Mouse (Mus musculus) embryonic facial prominence, embryonic 15.5 days (tissue): ENCODE measurements at regions not wholly inside any gene's neighbourhood (a gene's known extent, or its start where the extent isn't known, plus 50 kb on each side); places are given as distances from the start of the nearest gene placed in this dataset.

Experiments
- ATAC-seq: fragments of 200-750 bp; cut with Nextera tagmentation; 2 replicates; pipeline ENCODE4 v1.8.0; 2017; ENCODE audit warnings: low read depth, moderate TSS enrichment; ENCODE audit not compliant: insufficient number of reproducible peaks, low FRiP score, low TSS enrichment
- H3K27ac ChIP-seq: fragments of 300-500 bp; sonication (generic); replicated peaks from 2 replicates; pipeline ENCODE4 v1.5.1; 2015; ENCODE audit warnings: mild to moderate bottlenecking, inconsistent platforms
- H3K27me3 ChIP-seq: fragments of 300-500 bp; sonication (generic); 2 replicates; pipeline ENCODE4 v1.6.1; 2015; ENCODE audit warnings: inconsistent platforms
- H3K36me3 ChIP-seq: fragments of 300-500 bp; sonication (generic); 2 replicates; pipeline ENCODE4 v1.6.1; 2015; ENCODE audit warnings: mild to moderate bottlenecking, inconsistent platforms
- H3K4me1 ChIP-seq: fragments of 300-500 bp; sonication (generic); 2 replicates; pipeline ENCODE4 v1.6.1; 2015; ENCODE audit warnings: inconsistent platforms
- H3K4me2 ChIP-seq: fragments of 300-500 bp; sonication (generic); replicated peaks from 2 replicates; pipeline ENCODE4 v1.6.1; 2015; ENCODE audit warnings: mild to moderate bottlenecking, inconsistent platforms
- H3K4me3 ChIP-seq: fragments of 300-500 bp; sonication (generic); replicated peaks from 2 replicates; pipeline ENCODE4 v1.5.1; 2015; ENCODE audit warnings: mild to moderate bottlenecking, inconsistent platforms
- H3K9ac ChIP-seq: fragments of 300-500 bp; sonication (generic); 2 replicates; pipeline ENCODE4 v1.6.1; 2015; ENCODE audit warnings: inconsistent platforms
- H3K9me3 ChIP-seq: fragments of 300-500 bp; sonication (generic); replicated peaks from 2 replicates; pipeline ENCODE4 v1.6.1; 2016; ENCODE audit warnings: inconsistent platforms
- WGBS: fragments of 180-500 bp; shearing (Covaris S2); methylation state at CpG from one replicate; pipeline ENCODE4 v1.1.7; 2015; 5-methylcytosine and 5-hydroxymethylcytosine counted together

DNA sequence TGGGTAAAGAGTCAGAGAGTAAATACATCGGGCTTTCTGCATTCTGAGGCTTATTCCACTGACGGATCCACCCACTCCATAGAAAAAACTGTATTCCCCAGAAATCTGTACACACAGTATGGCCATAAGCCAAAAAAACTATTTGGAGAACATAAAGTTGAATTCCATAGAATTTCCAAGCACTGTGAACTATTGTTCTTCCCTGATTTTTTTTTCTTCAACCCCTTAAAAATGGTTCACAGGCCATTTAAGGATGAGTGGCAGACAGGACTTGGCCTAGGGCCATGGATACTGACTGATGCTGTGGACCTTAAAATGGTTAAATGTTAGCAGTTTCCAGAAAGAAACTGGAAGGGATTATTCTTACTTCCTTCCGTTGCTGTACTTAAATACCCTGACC lies 247.0 kb downstream of the Sipa1l2 start:
- Histone ChIP-seq H3K4me1 (peaks cover 20% of the 10 kb centered on the region), H3K27ac (no peak overlapping the region), H3K9me3 (no peaks in the 10 kb centered on the region), H3K9ac (no peak overlapping the region), H3K4me3 (no peak overlapping the region), H3K4me2 (no peak overlapping the region), H3K36me3 (no peaks in the 10 kb centered on the region), H3K27me3 (no peaks in the 10 kb centered on the region)
- 49% methylated on average over 3 of the region's 3 CpGs for WGBS
- ATAC-seq = no peak

GRCm38 (mm10) chr8:125317584-125317991 lies 252.0 kb downstream of the Sipa1l2 start:
- no peak for ATAC-seq
- Histone ChIP-seq H3K9ac (no peak overlapping the region), H3K27me3 (no peaks in the 10 kb centered on the region), H3K36me3 (no peaks in the 10 kb centered on the region), H3K4me2 (no peak overlapping the region), H3K4me1 (no peaks in the 10 kb centered on the region), H3K9me3 (no peaks in the 10 kb centered on the region), H3K27ac (no peak overlapping the region), H3K4me3 (no peak overlapping the region)
- WGBS = 91% methylated on average over 6 of the region's 6 CpGs

- Histone ChIP-seq H3K4me2 (no peak overlapping the region), H3K27me3 (no peaks in the 10 kb centered on the region), H3K36me3 (no peaks in the 10 kb centered on the region), H3K4me1 (peaks cover 7% of the 10 kb centered on the region; the same call in 1 of the 2 replicates), H3K9ac (no peak overlapping the region), H3K27ac (no peak overlapping the region), H3K9me3 (no peaks in the 10 kb centered on the region), H3K4me3 (no peak overlapping the region)
- WGBS = 64% methylated on average over 4 of the region's 4 CpGs
- ATAC-seq = no peak
These were observed 253.9 kb downstream of the Sipa1l2 start for GRCm38 (mm10) chr8:125315736-125316135.

DNA sequence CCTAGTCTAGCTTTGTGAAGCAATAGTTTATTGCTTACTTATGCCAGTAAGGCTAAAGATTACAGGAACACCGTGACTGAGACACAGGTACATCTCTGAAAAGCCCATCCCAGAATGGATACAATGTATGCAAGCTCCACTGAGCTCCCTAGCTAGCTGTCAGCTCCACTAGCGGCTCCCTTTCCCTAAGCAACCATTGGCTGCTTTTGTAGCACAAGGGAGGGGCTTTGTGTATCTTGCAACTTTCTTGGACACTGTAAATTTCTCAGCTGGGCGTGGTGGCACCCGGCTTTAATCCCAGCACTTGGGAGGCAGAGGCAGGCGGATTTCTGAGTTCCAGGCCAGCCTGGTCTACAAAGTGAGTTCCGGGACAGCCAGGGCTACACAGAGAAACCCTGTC lies 254.6 kb downstream of the Sipa1l2 start:
- no peaks in the 10 kb centered on the region for H3K27me3 ChIP-seq
- no peak overlapping the region for H3K4me2 ChIP-seq
- no peak overlapping the region for H3K9ac ChIP-seq
- peaks cover 13% of the 10 kb centered on the region; the same call in 1 of the 2 replicates for H3K4me1 ChIP-seq
- 79% methylated on average over 6 of the region's 6 CpGs for WGBS
- no peaks in the 10 kb centered on the region for H3K36me3 ChIP-seq
- ATAC-seq = no peak
- H3K4me3 ChIP-seq = no peak overlapping the region
- no peak overlapping the region for H3K27ac ChIP-seq
- H3K9me3 ChIP-seq = no peaks in the 10 kb centered on the region

DNA sequence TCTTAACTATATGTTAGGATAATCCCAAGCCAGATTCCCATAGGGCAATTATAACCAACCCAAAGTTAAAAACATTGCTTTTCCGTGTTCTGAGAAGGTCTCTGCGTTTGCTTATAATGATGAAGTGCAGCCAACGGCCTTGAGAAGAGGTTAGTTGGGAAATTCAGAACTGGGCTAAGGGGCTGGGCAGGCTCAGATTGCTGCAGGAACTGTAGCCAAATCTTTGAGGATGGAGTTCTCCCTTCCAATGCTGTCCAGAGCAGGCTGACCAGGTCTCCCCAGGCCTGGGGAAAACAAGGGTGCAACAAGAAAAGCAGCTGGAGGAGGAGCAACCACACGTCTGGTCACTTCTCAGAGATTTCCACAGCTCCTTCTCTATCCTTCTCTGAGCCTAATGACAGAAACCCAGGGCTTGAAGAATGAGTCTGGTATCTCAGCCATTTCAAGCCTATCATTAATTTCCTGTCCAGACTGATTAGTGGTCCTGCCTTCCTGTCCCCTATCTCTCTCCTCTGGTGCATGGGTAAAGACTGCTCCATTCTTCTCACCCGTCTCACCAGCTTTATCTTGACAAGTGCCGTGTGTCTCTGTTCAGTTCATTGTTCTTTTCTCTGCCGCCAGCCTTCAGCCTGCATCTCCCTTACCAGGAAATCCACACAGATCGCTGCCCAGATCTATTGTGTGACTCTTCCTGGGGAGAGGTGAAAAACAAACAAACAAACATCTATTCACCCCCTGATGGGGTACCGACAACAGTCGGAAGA lies 255.2 kb downstream of the Sipa1l2 start:
- H3K4me2 ChIP-seq = no peak overlapping the region
- ATAC-seq = no peak
- no peaks in the 10 kb centered on the region for H3K36me3 ChIP-seq
- no peak overlapping the region for H3K4me3 ChIP-seq
- H3K9me3 ChIP-seq = no peaks in the 10 kb centered on the region
- H3K27ac ChIP-seq = no peak overlapping the region
- H3K9ac ChIP-seq = no peak overlapping the region
- H3K4me1 ChIP-seq = peaks cover 13% of the 10 kb centered on the region; the same call in 1 of the 2 replicates
- 78% methylated on average over 10 of the region's 10 CpGs for WGBS
- no peaks in the 10 kb centered on the region for H3K27me3 ChIP-seq

DNA sequence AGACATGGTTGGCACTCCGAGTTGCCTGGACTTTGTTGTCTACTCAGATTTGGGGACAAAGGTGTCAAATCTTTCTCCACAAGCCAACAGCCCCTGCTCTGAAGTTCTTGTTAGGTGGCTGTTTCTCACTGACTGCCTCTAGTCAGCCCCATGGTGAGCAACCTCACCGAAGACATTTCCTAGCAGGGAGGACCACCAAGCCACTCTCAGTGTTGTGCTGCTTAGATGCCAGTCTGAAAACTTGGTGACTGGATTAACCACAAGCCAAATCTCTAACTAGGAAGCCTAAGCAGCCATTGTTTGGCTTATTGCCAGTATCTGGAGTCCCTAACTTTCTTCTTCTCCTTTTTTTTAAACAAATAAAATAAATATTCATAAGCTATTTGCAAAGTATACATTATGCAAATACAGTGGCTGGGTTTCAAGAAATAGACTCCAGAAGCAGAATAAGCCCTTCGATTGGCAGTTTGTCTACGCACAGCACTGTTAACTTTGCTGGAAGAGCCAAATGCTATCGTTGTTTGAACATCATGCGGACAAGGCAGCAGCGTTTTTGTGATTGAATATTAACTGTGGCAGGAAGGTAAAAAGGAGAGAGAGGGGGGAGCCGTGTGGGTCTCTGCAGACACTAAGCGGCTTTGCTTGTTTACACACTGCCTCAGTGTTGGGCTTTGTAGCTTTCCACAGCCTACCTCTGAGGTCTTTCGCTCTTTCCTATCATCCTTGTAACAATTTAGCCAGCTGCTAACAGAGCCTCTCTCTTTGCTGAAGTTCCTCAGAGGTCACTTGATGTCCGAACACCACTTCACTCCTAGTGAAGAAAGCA lies 257.4 kb downstream of the Disc1 start:
- Histone ChIP-seq H3K36me3 (no peaks in the 10 kb centered on the region), H3K9ac (no peak overlapping the region), H3K4me1 (peaks cover 13% of the 10 kb centered on the region; the same call in 1 of the 2 replicates), H3K27ac (no peak overlapping the region), H3K4me3 (no peak overlapping the region), H3K4me2 (no peak overlapping the region), H3K27me3 (0 out of 2 replicates have a peak, but pooled peaks cover 2% of the 10 kb centered on the region), H3K9me3 (no peaks in the 10 kb centered on the region)
- 45% methylated on average over 11 of the region's 11 CpGs for WGBS
- ATAC-seq = no peak
